Mouse (Mus musculus) kidney, adult 2 months (tissue): Measurements from ENCODE around the gene Zbtb8os.

Source experiments
- CTCF ChIP-seq: fragments of 200-500 bp; conservative IDR thresholded peaks from 2 replicates; pipeline ENCODE4 v1.5.1; 2011; ENCODE audit warnings: low read depth, mild to moderate bottlenecking, control low read depth, low read length, moderate library complexity, mixed read lengths; ENCODE audit not compliant: insufficient read depth, insufficient read length
- POLR2A ChIP-seq: fragments of 200-500 bp; IDR thresholded peaks from one replicate; pipeline ENCODE4 v1.6.1; 2011; ENCODE audit warnings: low read depth, low read length, control low read depth

- TF ChIP-seq POLR2A (no peak), CTCF (no peak)
Observed at GRCm38 (mm10) chr4:129377601-129378390, 42.3 kb downstream of the Zbtb8os start, which contains the start of gene Zbtb8a.
